Mouse (Mus musculus) brain, embryonic 14.5 days (tissue): ENCODE data around the gene Olfr97. TPM values are rescaled to one million over a fixed set of nuclear protein-coding genes. Genes with fewer than 3 reads are reported as not detected.
"Not testable (repeated sequence)": the region's sequence is repeated elsewhere in the genome, so short reads cannot be mapped to it uniquely, and the experiment has no call there.

Source experiments
- DNase-seq: peaks from one replicate; pipeline ENCODE4 v3.0.0-alpha.2; 2011; ENCODE audit warnings: low read depth
- CTCF ChIP-seq: fragments of 200-500 bp; IDR thresholded peaks from 2 replicates; pipeline ENCODE4 v1.5.1; 2012; ENCODE audit warnings: inconsistent platforms, mild to moderate bottlenecking, moderate library complexity, borderline replicate concordance; ENCODE audit not compliant: insufficient read depth, insufficient read length; ENCODE audit errors: extremely low read depth
- POLR2A ChIP-seq: fragments of 200-500 bp; IDR thresholded peaks from 2 replicates; pipeline ENCODE4 v1.6.1; 2012; ENCODE audit warnings: mild to moderate bottlenecking, inconsistent platforms, borderline replicate concordance; ENCODE audit not compliant: poor library complexity, insufficient read depth, insufficient read length, severe bottlenecking; ENCODE audit errors: extremely low read depth
- polyA plus RNA-seq: library from polyadenylated mRNA; depleted of rRNA; stranded (reverse); fragments of >200 nt; gene quantifications from 2 replicates; pipeline ENCODE4 v1.2.3, GENCODE M21; 2012; rRNA removed

The Olfr97 gene
- polyA plus RNA-seq: not detected in 2 replicates

GRCm38 (mm10) chr17:37237230-37237629, at the start of gene Olfr97:
Gene Olfr97 (minus strand): TSS chr17:37237330.
- DNase-seq: not testable (repeated sequence)

- DNase-seq: no peak
- no peak for TF ChIP-seq CTCF
- no peak for TF ChIP-seq POLR2A
Measured at GRCm38 (mm10) chr17:37283360-37283759, 46.2 kb upstream of the Olfr97 start, which contains the start of gene Olfr99. Gene Olfr99 (minus strand): TSS chr17:37283460.

- TF ChIP-seq POLR2A (no peak), CTCF (no peak)
- no peak for DNase-seq
Measured at GRCm38 (mm10) chr17:37280331-37280730, 43.2 kb upstream of the Olfr97 start.

GRCm38 (mm10) chr17:37276573-37276972, 39.4 kb upstream of the Olfr97 start:
- DNase-seq: no peak
- no peak for TF ChIP-seq POLR2A
- TF ChIP-seq CTCF: no peak

GRCm38 (mm10) chr17:37275626-37276248, 38.6 kb upstream of the Olfr97 start:
- DNase-seq: no peak
- no peak for TF ChIP-seq CTCF
- no peak for TF ChIP-seq POLR2A

- TF ChIP-seq CTCF: no peak
- TF ChIP-seq POLR2A: no peak
- DNase-seq: no peak
Measured at GRCm38 (mm10) chr17:37270702-37271092, 33.6 kb upstream of the Olfr97 start.

- DNase-seq: peak; percentile 91
- TF ChIP-seq POLR2A: no peak
- TF ChIP-seq CTCF: no peak
Measured at GRCm38 (mm10) chr17:37270058-37270701, 33.0 kb upstream of the Olfr97 start, which contains the start of gene H2-M3. Gene H2-M3 (plus strand): TSS chr17:37270220.

GRCm38 (mm10) chr17:37263626-37264025, 26.5 kb upstream of the Olfr97 start, which contains the start of gene Olfr98:
Gene Olfr98 (minus strand): TSS chr17:37263749.
- DNase-seq: no peak
- TF ChIP-seq POLR2A (no peak), CTCF (no peak)

GRCm38 (mm10) chr17:37250544-37250943, 13.4 kb upstream of the Olfr97 start:
- no peak for DNase-seq
- TF ChIP-seq POLR2A (no peak), CTCF (peak; percentile 40; the same call in 1 of the 2 replicates)

GRCm38 (mm10) chr17:37249460-37249859, 12.3 kb upstream of the Olfr97 start:
- no peak for DNase-seq
- TF ChIP-seq CTCF: no peak
- no peak for TF ChIP-seq POLR2A

- DNase-seq: peak; percentile 37
- TF ChIP-seq CTCF (no peak), POLR2A (no peak)
Measured at GRCm38 (mm10) chr17:37246715-37247114, 9.6 kb upstream of the Olfr97 start.

GRCm38 (mm10) chr17:37242198-37242597, 5.1 kb upstream of the Olfr97 start:
- TF ChIP-seq CTCF (no peak), POLR2A (no peak)
- DNase-seq: no peak
